Mouse (Mus musculus): ENCODE data around the gene C2cd5. TPM values are rescaled to one million over a fixed set of nuclear protein-coding genes. Genes with fewer than 3 reads are reported as not detected.

C2cd5 gene
- polyA plus RNA-seq, 1 experiment: 16.0 TPM

DNA sequence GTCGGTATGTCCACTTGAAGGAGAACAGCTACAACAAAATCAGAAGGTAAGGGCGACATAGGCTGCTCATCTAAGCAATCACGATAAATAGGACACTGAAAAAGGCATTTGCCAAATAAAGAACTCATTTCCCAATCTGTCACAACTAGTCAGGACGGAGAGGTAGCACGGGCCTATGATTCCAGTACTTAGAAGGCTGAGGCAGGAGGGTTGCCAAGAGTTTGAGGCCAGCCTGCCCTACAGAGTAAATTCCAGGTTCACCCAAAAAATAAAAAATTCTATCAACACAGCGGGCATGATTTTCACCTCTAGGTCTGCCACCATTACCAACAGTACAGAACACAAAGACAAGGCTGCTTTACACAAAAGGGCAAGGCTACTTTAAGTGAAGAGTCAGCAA lies 8.9 kb downstream of the C2cd5 start:
- no peak for DNase-seq (ENCODE audit: low read depth in 1 of 2, low spot score in 2 of 2)
- Histone ChIP-seq H3K4me1 (ENCODE audit: control insufficient read depth, insufficient read depth, insufficient read length) (no peaks in the 10 kb centered on the region), H3K27ac (ENCODE audit: insufficient read depth, low read length) (no peak overlapping the region), H3K36me3 (ENCODE audit: control insufficient read depth, insufficient read depth, low read length) (peaks cover 16% of the 10 kb centered on the region), H3K4me3 (ENCODE audit: extremely low read depth, insufficient read depth, insufficient read length) (no peak overlapping the region), H3K27me3 (ENCODE audit: control insufficient read depth, insufficient read depth, low read length) (no peaks in the 10 kb centered on the region)
- no peak for TF ChIP-seq POLR2A (IDR thresholded peaks at IDR 0.05; ENCODE audit: low read depth, low read length)
- TF ChIP-seq CTCF (IDR thresholded peaks at IDR 0.05; ENCODE audit: extremely low read depth, insufficient read depth, insufficient read length, insufficient replicate concordance): no peak
- WGBS: 96% methylated on average over 6 of the region's 6 CpGs

DNA sequence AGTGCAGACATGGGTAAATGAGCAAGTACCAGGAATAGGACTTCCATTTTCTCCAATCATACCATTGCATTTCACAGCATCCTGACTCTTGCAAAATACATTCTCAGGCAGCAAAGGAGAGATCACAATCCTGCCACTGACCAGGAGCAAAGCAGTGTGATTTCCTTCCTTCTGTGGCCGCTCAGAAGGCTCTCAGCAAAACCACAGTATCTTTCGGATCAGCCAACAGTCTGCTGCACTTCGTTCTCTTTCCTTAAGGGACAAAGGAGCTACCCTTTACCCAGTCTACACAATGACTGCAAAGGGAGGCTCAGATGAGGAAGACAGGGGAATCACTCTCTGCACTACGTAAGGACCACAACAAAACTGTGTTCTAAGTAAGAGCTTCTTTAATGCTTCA lies 12.6 kb downstream of the C2cd5 start:
- TF ChIP-seq POLR2A (IDR thresholded peaks at IDR 0.05; ENCODE audit: low read depth, low read length) (no peak), CTCF (IDR thresholded peaks at IDR 0.05; ENCODE audit: extremely low read depth, insufficient read depth, insufficient read length, insufficient replicate concordance) (no peak)
- Histone ChIP-seq H3K27me3 (ENCODE audit: control insufficient read depth, insufficient read depth, low read length) (no peaks in the 10 kb centered on the region), H3K27ac (ENCODE audit: insufficient read depth, low read length) (no peak overlapping the region), H3K4me1 (ENCODE audit: control insufficient read depth, insufficient read depth, insufficient read length) (no peaks in the 10 kb centered on the region), H3K36me3 (ENCODE audit: control insufficient read depth, insufficient read depth, low read length) (peaks cover 25% of the 10 kb centered on the region), H3K4me3 (ENCODE audit: extremely low read depth, insufficient read depth, insufficient read length) (no peak overlapping the region)
- DNase-seq (ENCODE audit: low read depth in 1 of 2, low spot score in 2 of 2): no peak
- WGBS: 79% methylated on average over 4 of the region's 4 CpGs

DNA sequence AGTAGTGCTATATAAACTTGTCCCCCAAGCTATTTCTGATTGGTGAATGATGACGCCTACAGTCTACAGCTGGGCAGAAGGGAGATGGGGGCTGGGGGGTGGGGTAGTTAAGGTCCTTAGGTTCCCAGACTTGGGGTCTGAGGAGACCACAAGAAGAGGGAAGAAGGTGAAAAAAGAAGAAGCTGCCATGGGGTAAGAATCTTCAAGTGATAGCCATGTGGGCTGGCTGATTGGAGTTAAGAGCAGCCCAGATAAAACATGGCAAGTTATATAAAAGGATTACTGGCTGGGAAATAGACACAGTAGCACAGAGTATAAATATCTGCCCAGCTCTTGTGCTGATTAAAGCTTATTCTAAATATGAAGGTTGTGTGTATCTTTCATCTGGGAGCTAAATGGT lies 14.0 kb downstream of the C2cd5 start:
- 85% methylated on average over 1 of the region's 1 CpGs for WGBS
- no peak overlapping the region for H3K4me3 ChIP-seq (ENCODE audit: extremely low read depth, insufficient read depth, insufficient read length)
- H3K36me3 ChIP-seq (ENCODE audit: control insufficient read depth, insufficient read depth, low read length): peaks cover 27% of the 10 kb centered on the region
- no peak for DNase-seq (ENCODE audit: low read depth in 1 of 2, low spot score in 2 of 2)
- no peaks in the 10 kb centered on the region for H3K27me3 ChIP-seq (ENCODE audit: control insufficient read depth, insufficient read depth, low read length)
- H3K4me1 ChIP-seq (ENCODE audit: control insufficient read depth, insufficient read depth, insufficient read length): no peaks in the 10 kb centered on the region
- no peak for TF ChIP-seq POLR2A (IDR thresholded peaks at IDR 0.05; ENCODE audit: low read depth, low read length)
- no peak for TF ChIP-seq CTCF (IDR thresholded peaks at IDR 0.05; ENCODE audit: extremely low read depth, insufficient read depth, insufficient read length, insufficient replicate concordance)
- H3K27ac ChIP-seq (ENCODE audit: insufficient read depth, low read length): no peak overlapping the region

DNA sequence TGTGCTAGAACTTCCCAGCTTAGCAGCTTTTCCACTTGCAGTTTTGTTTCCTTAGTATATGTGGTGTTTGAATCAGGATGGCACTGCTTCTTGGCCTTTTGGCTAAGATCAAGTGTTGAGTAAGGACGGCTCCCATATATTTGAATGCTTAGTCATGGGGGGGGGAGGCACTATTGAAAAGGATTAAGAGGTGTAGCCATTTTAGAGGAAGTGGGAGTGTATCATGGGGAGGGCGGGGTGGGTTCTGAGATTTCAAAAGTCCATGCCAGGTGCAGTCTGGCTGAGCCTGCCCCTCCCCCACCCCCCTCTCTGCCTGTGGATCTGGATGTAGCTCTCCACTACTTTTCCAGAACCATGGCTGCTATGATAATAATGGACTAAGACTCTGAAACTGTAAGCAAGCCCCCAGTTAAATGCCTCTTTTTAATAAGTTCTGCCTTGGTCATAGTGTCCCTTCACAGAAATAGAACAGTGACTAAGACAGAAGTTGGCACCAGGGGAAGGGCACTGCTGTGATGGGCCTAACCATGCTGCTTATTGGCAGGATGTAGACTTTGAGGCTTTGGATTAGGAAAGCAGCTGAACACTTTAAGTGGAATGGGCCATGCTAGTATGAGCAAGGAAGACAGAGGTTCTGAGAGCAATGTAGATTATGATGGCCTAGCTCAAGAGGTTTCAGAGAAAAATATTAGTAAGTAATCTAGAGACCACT lies 15.5 kb downstream of the C2cd5 start:
- TF ChIP-seq POLR2A (IDR thresholded peaks at IDR 0.05; ENCODE audit: low read depth, low read length) (no peak), CTCF (IDR thresholded peaks at IDR 0.05; ENCODE audit: extremely low read depth, insufficient read depth, insufficient read length, insufficient replicate concordance) (no peak)
- no peaks in the 10 kb centered on the region for H3K27me3 ChIP-seq (ENCODE audit: control insufficient read depth, insufficient read depth, low read length)
- peaks cover 24% of the 10 kb centered on the region for H3K36me3 ChIP-seq (ENCODE audit: control insufficient read depth, insufficient read depth, low read length)
- H3K4me1 ChIP-seq (ENCODE audit: control insufficient read depth, insufficient read depth, insufficient read length): no peaks in the 10 kb centered on the region
- no peak overlapping the region for H3K4me3 ChIP-seq (ENCODE audit: extremely low read depth, insufficient read depth, insufficient read length)
- H3K27ac ChIP-seq (ENCODE audit: insufficient read depth, low read length): no peak overlapping the region
- 68% methylated on average over 2 of the region's 2 CpGs for WGBS
- no peak for DNase-seq (ENCODE audit: low read depth in 1 of 2, low spot score in 2 of 2)

DNA sequence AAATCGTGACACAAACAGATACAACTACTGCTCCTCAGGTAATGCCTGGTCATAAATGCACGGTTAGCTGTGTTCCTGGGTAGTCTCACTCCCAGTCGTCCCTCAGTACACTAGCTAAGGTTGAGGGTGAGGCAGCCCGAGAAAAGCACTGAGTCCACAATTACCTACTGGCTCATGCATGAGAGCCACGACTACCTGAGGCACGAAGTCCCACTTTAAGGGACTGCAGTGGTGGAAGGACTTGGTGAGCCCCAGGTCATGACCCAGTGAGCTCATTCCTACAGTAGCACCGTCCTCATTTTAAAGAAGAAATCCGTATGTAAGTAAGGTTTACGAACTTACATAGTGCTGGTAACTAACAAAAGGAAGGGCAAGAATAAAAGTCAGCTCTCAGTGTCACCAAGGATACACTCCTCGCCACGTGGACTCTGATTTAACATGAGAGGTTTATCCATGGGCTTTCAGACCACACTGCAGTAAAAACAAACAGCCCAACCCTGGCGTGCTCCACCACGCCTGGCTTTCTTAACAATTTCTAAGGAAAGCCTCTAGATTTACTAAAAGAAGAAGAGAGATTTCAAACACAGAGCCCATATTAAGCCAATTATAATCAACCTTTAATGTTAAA lies 18.3 kb downstream of the C2cd5 start:
- Histone ChIP-seq H3K27me3 (ENCODE audit: control insufficient read depth, insufficient read depth, low read length) (no peaks in the 10 kb centered on the region), H3K27ac (ENCODE audit: insufficient read depth, low read length) (no peak overlapping the region), H3K36me3 (ENCODE audit: control insufficient read depth, insufficient read depth, low read length) (peaks cover 23% of the 10 kb centered on the region), H3K4me3 (ENCODE audit: extremely low read depth, insufficient read depth, insufficient read length) (no peak overlapping the region), H3K4me1 (ENCODE audit: control insufficient read depth, insufficient read depth, insufficient read length) (no peaks in the 10 kb centered on the region)
- DNase-seq (ENCODE audit: low read depth in 1 of 2, low spot score in 2 of 2): no peak
- 92% methylated on average over 13 of the region's 13 CpGs for WGBS
- TF ChIP-seq POLR2A (IDR thresholded peaks at IDR 0.05; ENCODE audit: low read depth, low read length) (no peak), CTCF (IDR thresholded peaks at IDR 0.05; ENCODE audit: extremely low read depth, insufficient read depth, insufficient read length, insufficient replicate concordance) (no peak)

DNA sequence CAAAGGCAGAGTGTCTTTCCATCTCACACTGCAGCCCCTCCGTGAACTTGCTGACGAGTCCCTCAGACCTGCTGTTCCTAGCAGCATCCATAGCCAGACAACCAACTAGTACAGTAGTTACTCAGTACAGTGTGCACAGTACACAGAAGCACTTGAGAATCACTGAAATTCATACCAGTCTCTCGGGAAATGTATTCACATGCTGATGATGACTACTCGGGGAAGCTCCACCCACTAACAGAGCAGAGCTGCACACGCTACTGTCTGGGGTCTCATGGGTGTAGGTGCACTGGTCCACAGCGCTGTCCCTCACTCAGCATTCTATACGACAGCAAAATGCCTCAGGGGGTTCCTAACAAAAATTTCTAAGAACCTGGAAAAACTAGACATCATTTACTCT lies 19.2 kb downstream of the C2cd5 start:
- TF ChIP-seq CTCF (IDR thresholded peaks at IDR 0.05; ENCODE audit: extremely low read depth, insufficient read depth, insufficient read length, insufficient replicate concordance) (no peak), POLR2A (IDR thresholded peaks at IDR 0.05; ENCODE audit: low read depth, low read length) (no peak)
- no peak overlapping the region for H3K4me3 ChIP-seq (ENCODE audit: extremely low read depth, insufficient read depth, insufficient read length)
- H3K27ac ChIP-seq (ENCODE audit: insufficient read depth, low read length): no peak overlapping the region
- no peaks in the 10 kb centered on the region for H3K27me3 ChIP-seq (ENCODE audit: control insufficient read depth, insufficient read depth, low read length)
- no peaks in the 10 kb centered on the region for H3K4me1 ChIP-seq (ENCODE audit: control insufficient read depth, insufficient read depth, insufficient read length)
- no peak for DNase-seq (ENCODE audit: low read depth in 1 of 2, low spot score in 2 of 2)
- peaks cover 21% of the 10 kb centered on the region for H3K36me3 ChIP-seq (ENCODE audit: control insufficient read depth, insufficient read depth, low read length)
- 87% methylated on average over 7 of the region's 7 CpGs for WGBS

DNA sequence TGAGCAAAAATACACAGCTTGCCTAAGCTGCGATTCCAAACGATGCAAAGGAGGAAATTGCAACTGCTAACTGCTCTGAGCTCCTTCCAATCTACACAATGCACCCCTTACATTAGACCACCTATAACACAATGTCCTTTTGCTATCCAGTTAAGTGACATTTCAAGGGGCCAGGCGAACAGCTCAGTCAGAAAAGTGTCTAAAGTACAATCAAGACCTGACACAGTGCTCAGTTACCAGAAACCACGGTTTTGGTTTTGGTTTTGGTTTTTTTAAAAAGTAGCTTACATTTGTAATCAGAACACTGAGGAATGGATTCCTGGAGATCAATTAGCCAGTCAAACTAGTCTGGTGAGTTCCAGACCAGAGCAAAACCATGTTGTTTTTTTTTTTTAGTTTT lies 20.8 kb downstream of the C2cd5 start:
- Histone ChIP-seq H3K36me3 (ENCODE audit: control insufficient read depth, insufficient read depth, low read length) (peaks cover 20% of the 10 kb centered on the region), H3K4me3 (ENCODE audit: extremely low read depth, insufficient read depth, insufficient read length) (no peak overlapping the region), H3K27me3 (ENCODE audit: control insufficient read depth, insufficient read depth, low read length) (no peaks in the 10 kb centered on the region), H3K27ac (ENCODE audit: insufficient read depth, low read length) (peak overlapping the region; percentile 33; the same call in 1 of the 2 replicates), H3K4me1 (ENCODE audit: control insufficient read depth, insufficient read depth, insufficient read length) (no peaks in the 10 kb centered on the region)
- no peak for DNase-seq (ENCODE audit: low read depth in 1 of 2, low spot score in 2 of 2)
- TF ChIP-seq POLR2A (IDR thresholded peaks at IDR 0.05; ENCODE audit: low read depth, low read length) (no peak), CTCF (IDR thresholded peaks at IDR 0.05; ENCODE audit: extremely low read depth, insufficient read depth, insufficient read length, insufficient replicate concordance) (no peak)
- 50% methylated on average over 4 of the region's 4 CpGs for WGBS

Measured in spleen, adult 2 months (tissue).